Mouse (Mus musculus) heart, adult 2 months (tissue): ENCODE results near the gene Hoxd12.

Source experiments
- CTCF ChIP-seq: fragments of 200-600 bp; IDR thresholded peaks from 2 replicates; pipeline ENCODE4 v1.8.1; 2022; ENCODE audit warnings: antibody characterized with exemption, mild to moderate bottlenecking, moderate library complexity
- EP300 ChIP-seq: fragments of 200-500 bp; IDR thresholded peaks from 2 replicates; pipeline ENCODE4 v1.6.1; 2011; ENCODE audit warnings: low read depth, low read length, control low read depth; ENCODE audit not compliant: insufficient read depth
- POLR2A ChIP-seq: fragments of 200-500 bp; IDR thresholded peaks from 2 replicates; pipeline ENCODE4 v1.6.1; 2011; ENCODE audit warnings: mild to moderate bottlenecking, low read depth, low read length, control low read depth; ENCODE audit not compliant: insufficient read depth

- TF ChIP-seq CTCF (no peak), POLR2A (no peak), EP300 (no peak)
These were observed 8.0 kb downstream of the Hoxd12 start for GRCm38 (mm10) chr2:74682796-74683195.
